Mouse (Mus musculus) forebrain, embryonic 11.5 days (tissue): Measurements from ENCODE around the gene Fam50a. TPM values are rescaled to one million over a fixed set of nuclear protein-coding genes. Genes with fewer than 3 reads are reported as not detected.
"Not testable (repeated sequence)": the region's sequence is repeated elsewhere in the genome, so short reads cannot be mapped to it uniquely, and the experiment has no call there.

Source experiments
- ATAC-seq: fragments of 200-750 bp; cut with Nextera tagmentation; replicated peaks from 2 replicates; pipeline ENCODE4 v1.8.0; 2017; ENCODE audit warnings: moderate TSS enrichment; ENCODE audit not compliant: low FRiP score
- DNase-seq: peaks from one replicate; pipeline ENCODE4 v3.0.0-alpha.2; 2017; ENCODE audit warnings: low spot score
- H3K27ac ChIP-seq: fragments of 300-500 bp; sonication (generic); 2 replicates; pipeline ENCODE4 v1.5.1; 2014; ENCODE audit warnings: low read depth, low read length
- H3K27me3 ChIP-seq: fragments of 300-500 bp; sonication (generic); 2 replicates; pipeline ENCODE4 v1.6.1; 2014; ENCODE audit warnings: mild to moderate bottlenecking, low read length, mixed read lengths; ENCODE audit not compliant: control insufficient read depth, insufficient read depth
- H3K36me3 ChIP-seq: fragments of 300-500 bp; sonication (generic); 2 replicates; pipeline ENCODE4 v1.6.1; 2014; ENCODE audit warnings: mild to moderate bottlenecking, low read length, moderate library complexity, mixed read lengths; ENCODE audit not compliant: control insufficient read depth, insufficient read depth
- H3K4me1 ChIP-seq: fragments of 300-500 bp; sonication (generic); replicated peaks from 2 replicates; pipeline ENCODE4 v1.6.1; 2014; ENCODE audit warnings: low read length, mixed read lengths; ENCODE audit not compliant: control insufficient read depth, insufficient read depth
- H3K4me2 ChIP-seq: fragments of 300-500 bp; sonication (generic); 2 replicates; pipeline ENCODE4 v1.6.1; 2014; ENCODE audit warnings: low read depth, mild to moderate bottlenecking, low read length, moderate library complexity, mixed read lengths; ENCODE audit not compliant: severe bottlenecking
- H3K4me3 ChIP-seq: fragments of 300-500 bp; sonication (generic); 2 replicates; pipeline ENCODE4 v1.5.1; 2014; ENCODE audit warnings: low read depth, low read length
- H3K9ac ChIP-seq: fragments of 300-500 bp; sonication (generic); 2 replicates; pipeline ENCODE4 v1.6.1; 2014; ENCODE audit warnings: low read length
- H3K9me3 ChIP-seq: fragments of 300-500 bp; sonication (generic); 2 replicates; pipeline ENCODE4 v1.6.1; 2016; ENCODE audit warnings: low read length, mixed read lengths; ENCODE audit not compliant: control insufficient read depth
- WGBS: fragments of 180-500 bp; shearing (Covaris S2); extraction: QIAGEN DNeasy Blood & Tissue Kit; methylation state at CpG from one replicate; pipeline ENCODE4 v1.1.7; 2014; 5-methylcytosine and 5-hydroxymethylcytosine counted together
- polyA plus RNA-seq: library from polyadenylated mRNA; unstranded; fragments of >200 nt; fragmentation: Nextera tagmentation; extraction: Ambion mirVana; gene quantifications from 2 replicates; pipeline ENCODE4 v1.2.1, GENCODE M21; 2014

Gene Fam50a
- polyA plus RNA-seq, 1 experiment from 2014 or later: 62.5 TPM

- peak within 1 kb of the TSS; percentile 83 for H3K27ac ChIP-seq
- ATAC-seq (peak; percentile 83), DNase-seq (peak; percentile 87)
- peak within 1 kb of the TSS; percentile 59 for H3K4me2 ChIP-seq
- H3K4me1 ChIP-seq: no peaks in the 10 kb centered on the region
- H3K36me3 ChIP-seq: peaks cover 8% of the 10 kb centered on the region
- no peaks in the 10 kb centered on the region for H3K9me3 ChIP-seq
- no peaks in the 10 kb centered on the region for H3K27me3 ChIP-seq
- H3K4me3 ChIP-seq: peak within 1 kb of the TSS; percentile 56
- WGBS: 16% methylated on average over 38 of the region's 41 CpGs
- H3K9ac ChIP-seq: peak within 1 kb of the TSS; percentile 72
Observed at GRCm38 (mm10) chrX:74304867-74305700, 7.7 kb upstream of the Fam50a start, which contains the start of gene Gdi1. Gene Gdi1 (plus strand): TSS chrX:74304998.

- H3K4me2 ChIP-seq: peak within 1 kb of the TSS; percentile 67
- 26% methylated on average over 26 of the region's 30 CpGs for WGBS
- ATAC-seq (peak; percentile 96), DNase-seq (peak; percentile 86)
- H3K27me3 ChIP-seq: no peaks in the 10 kb centered on the region
- no peaks in the 10 kb centered on the region for H3K9me3 ChIP-seq
- H3K27ac ChIP-seq: peak within 1 kb of the TSS; percentile 68
- H3K36me3 ChIP-seq: no peaks in the 10 kb centered on the region
- peak within 1 kb of the TSS; percentile 66 for H3K9ac ChIP-seq
- no peaks in the 10 kb centered on the region for H3K4me1 ChIP-seq
- peak within 1 kb of the TSS; percentile 49 for H3K4me3 ChIP-seq
Observed at GRCm38 (mm10) chrX:74328725-74329161, 15.9 kb downstream of the Fam50a start, which contains the start of gene Plxna3. Gene Plxna3 (plus strand): TSS chrX:74329066.

GRCm38 (mm10) chrX:74329215-74329671 is 16.4 kb downstream of the Fam50a start:
- H3K4me2 ChIP-seq: peak overlapping the region; percentile 67
- no peak overlapping the region for H3K27ac ChIP-seq
- H3K9me3 ChIP-seq: no peaks in the 10 kb centered on the region
- DNase-seq (no peak), ATAC-seq (peak; percentile 75)
- 18% methylated on average over 9 of the region's 10 CpGs for WGBS
- H3K4me1 ChIP-seq: no peaks in the 10 kb centered on the region
- peak overlapping the region; percentile 66 for H3K9ac ChIP-seq
- H3K4me3 ChIP-seq: peak overlapping the region; percentile 49
- no peaks in the 10 kb centered on the region for H3K36me3 ChIP-seq
- no peaks in the 10 kb centered on the region for H3K27me3 ChIP-seq

- ATAC-seq (no peak), DNase-seq (no peak)
- Histone ChIP-seq H3K27ac (no peak overlapping the region), H3K4me1 (no peaks in the 10 kb centered on the region), H3K36me3 (no peaks in the 10 kb centered on the region), H3K9me3 (no peaks in the 10 kb centered on the region), H3K4me2 (peak overlapping the region; percentile 67), H3K9ac (peak overlapping the region; percentile 66), H3K27me3 (no peaks in the 10 kb centered on the region), H3K4me3 (peak overlapping the region; percentile 49)
- WGBS: 67% methylated on average over 2 of the region's 2 CpGs
Observed at GRCm38 (mm10) chrX:74330166-74330930, 17.5 kb downstream of the Fam50a start.

- DNase-seq: no peak
- peak overlapping the region; percentile 35 for H3K4me3 ChIP-seq
- H3K27ac ChIP-seq: no peak overlapping the region
- H3K27me3 ChIP-seq: no peaks in the 10 kb centered on the region
- peak overlapping the region; percentile 55 for H3K4me2 ChIP-seq
- H3K4me1 ChIP-seq: no peaks in the 10 kb centered on the region
- H3K9me3 ChIP-seq: no peaks in the 10 kb centered on the region
- peak; percentile 33 for ATAC-seq
- 21% methylated on average over 13 of the region's 13 CpGs for WGBS
- H3K36me3 ChIP-seq: no peaks in the 10 kb centered on the region
- H3K9ac ChIP-seq: peak overlapping the region; percentile 48
Observed at GRCm38 (mm10) chrX:74352645-74353466, 40.0 kb downstream of the Fam50a start.

- Histone ChIP-seq H3K9ac (peak within 1 kb of the TSS; percentile 48), H3K4me1 (no peaks in the 10 kb centered on the region), H3K4me2 (peak within 1 kb of the TSS; percentile 55), H3K9me3 (no peaks in the 10 kb centered on the region), H3K27ac (no peak within 1 kb of the TSS), H3K36me3 (no peaks in the 10 kb centered on the region), H3K4me3 (peak within 1 kb of the TSS; percentile 35), H3K27me3 (no peaks in the 10 kb centered on the region)
- peak; percentile 80 for DNase-seq
- peak; percentile 86 for ATAC-seq
- WGBS: 26% methylated on average over 15 of the region's 22 CpGs
Observed at GRCm38 (mm10) chrX:74353467-74353770, 40.6 kb downstream of the Fam50a start, which contains the start of gene Lage3. Gene Lage3 (minus strand): TSS chrX:74353618.

GRCm38 (mm10) chrX:74357069-74357468 is 44.2 kb downstream of the Fam50a start:
- not testable (repeated sequence) for H3K27ac ChIP-seq, H3K36me3 ChIP-seq, H3K4me1 ChIP-seq, ATAC-seq, H3K9ac ChIP-seq, H3K4me3 ChIP-seq, DNase-seq, H3K4me2 ChIP-seq, H3K9me3 ChIP-seq, H3K27me3 ChIP-seq
- 85% methylated on average over 2 of the region's 3 CpGs for WGBS

GRCm38 (mm10) chrX:74359171-74359570 is 46.3 kb downstream of the Fam50a start:
- 49% methylated on average over 11 of the region's 11 CpGs for WGBS
- no peak overlapping the region for H3K27ac ChIP-seq
- H3K4me1 ChIP-seq: no peaks in the 10 kb centered on the region
- no peaks in the 10 kb centered on the region for H3K27me3 ChIP-seq
- no peak overlapping the region for H3K9ac ChIP-seq
- H3K4me2 ChIP-seq: no peak overlapping the region
- H3K9me3 ChIP-seq: no peaks in the 10 kb centered on the region
- H3K4me3 ChIP-seq: no peak overlapping the region
- DNase-seq (no peak), ATAC-seq (no peak)
- no peaks in the 10 kb centered on the region for H3K36me3 ChIP-seq
